Mouse (Mus musculus) ES-Bruce4 (cell line): ENCODE data around the gene Ntrk1. TPM values are rescaled to one million over a fixed set of nuclear protein-coding genes. Genes with fewer than 3 reads are reported as not detected.

Experiments
- H3K27ac ChIP-seq: 2 replicates; pipeline ENCODE4 v1.5.1; 2012; ENCODE audit warnings: low read length, inconsistent platforms; ENCODE audit not compliant: insufficient read depth
- H3K27me3 ChIP-seq: 2 replicates; pipeline ENCODE4 v1.6.1; 2012; ENCODE audit warnings: mild to moderate bottlenecking, low read length, inconsistent platforms; ENCODE audit not compliant: control insufficient read depth, poor library complexity, insufficient read depth, severe bottlenecking
- H3K36me3 ChIP-seq: 2 replicates; pipeline ENCODE4 v1.6.1; 2012; ENCODE audit warnings: inconsistent platforms, mild to moderate bottlenecking, low read length, moderate library complexity; ENCODE audit not compliant: control insufficient read depth, poor library complexity, insufficient read depth, severe bottlenecking
- H3K4me1 ChIP-seq: one replicate; pipeline ENCODE4 v1.8.1; 2011; ENCODE audit warnings: low read length; ENCODE audit not compliant: control insufficient read depth, insufficient read depth
- H3K4me3 ChIP-seq: 2 replicates; pipeline ENCODE4 v1.5.1; 2011; ENCODE audit warnings: low read depth, mild to moderate bottlenecking, low read length
- H3K9ac ChIP-seq: 2 replicates; pipeline ENCODE4 v1.6.1; 2012; ENCODE audit warnings: low read depth, mild to moderate bottlenecking, inconsistent platforms; ENCODE audit not compliant: poor library complexity, severe bottlenecking
- H3K9me3 ChIP-seq: replicated peaks from 2 replicates; pipeline ENCODE4 v1.6.1; 2012; ENCODE audit warnings: mild to moderate bottlenecking, low read length, inconsistent platforms; ENCODE audit not compliant: control insufficient read depth, poor library complexity, insufficient read depth, severe bottlenecking
- CTCF ChIP-seq: IDR thresholded peaks from one replicate; pipeline ENCODE4 v1.8.1; 2011; ENCODE audit warnings: low read depth, low read length
- EP300 ChIP-seq: IDR thresholded peaks from 2 replicates; pipeline ENCODE4 v1.6.1; 2011; ENCODE audit warnings: low read depth, low read length; ENCODE audit not compliant: insufficient read depth
- POLR2A ChIP-seq: IDR thresholded peaks from one replicate; pipeline ENCODE4 v1.8.1; 2011; ENCODE audit warnings: low read length; ENCODE audit not compliant: insufficient read depth
- polyA plus RNA-seq: library from polyadenylated mRNA; stranded (reverse); fragments of >200 nt; gene quantifications from 2 replicates; pipeline ENCODE4 v1.2.4, GENCODE M21; 2011; ENCODE audit warnings: low read depth; ENCODE audit not compliant: missing spikeins, insufficient read depth, insufficient read length

The Ntrk1 gene
- polyA plus RNA-seq, 1 experiment, result 0.46 TPM

DNA sequence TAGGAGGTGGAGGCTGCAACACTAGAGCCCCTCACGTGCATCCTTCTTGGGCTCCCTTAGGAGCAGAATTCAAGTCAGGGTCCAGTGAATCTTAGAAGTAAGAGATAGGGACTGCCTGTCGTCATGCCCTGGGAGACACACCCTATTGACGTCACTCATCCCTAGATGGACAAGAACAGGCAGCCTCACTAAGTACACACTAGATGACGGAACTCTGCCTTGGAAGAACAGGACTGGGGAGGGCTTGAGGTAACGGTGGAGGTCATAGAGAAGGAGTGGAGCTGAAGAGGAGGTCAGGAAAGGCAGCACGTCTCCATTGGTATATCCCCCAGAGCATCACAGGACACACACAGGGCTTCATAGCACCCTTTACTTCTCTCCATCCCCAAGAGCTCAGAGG, 66.3 kb downstream of the Ntrk1 start:
- Histone ChIP-seq H3K9ac (no peak overlapping the region), H3K27ac (no peak overlapping the region), H3K4me1 (no peaks in the 10 kb centered on the region), H3K9me3 (no peaks in the 10 kb centered on the region), H3K27me3 (no peaks in the 10 kb centered on the region), H3K36me3 (peaks cover 11% of the 10 kb centered on the region), H3K4me3 (no peak overlapping the region)
- TF ChIP-seq CTCF (no peak), POLR2A (no peak), EP300 (no peak)

Other genes starting within 250 kb of the Ntrk1 start
- gene Arhgef11, start 177.6 kb downstream of the Ntrk1 start, polyA plus RNA-seq, result 14.6 and 16.7 TPM in 2 replicates
- gene Lrrc71, start 46.5 kb downstream of the Ntrk1 start, polyA plus RNA-seq, result not detected in 2 replicates
- gene Insrr, start 1.8 kb upstream of the Ntrk1 start, polyA plus RNA-seq, result 0.35 TPM in 1 of 2 replicates, not detected in the other
- gene Pear1, start 29.1 kb upstream of the Ntrk1 start, polyA plus RNA-seq, result 1.9 and 2.3 TPM in 2 replicates
- gene Sh2d2a, start 51.6 kb upstream of the Ntrk1 start, polyA plus RNA-seq, result 0.18 TPM in 1 of 2 replicates, not detected in the other
- gene Prcc, start 90.4 kb upstream of the Ntrk1 start, polyA plus RNA-seq, result 66.9 and 74.2 TPM in 2 replicates
- gene Hdgf, start 111.2 kb upstream of the Ntrk1 start, polyA plus RNA-seq, result 508 and 526 TPM in 2 replicates
- gene Mrpl24, start 124.3 kb upstream of the Ntrk1 start, polyA plus RNA-seq, result 207 and 219 TPM in 2 replicates
- 64.3 and 68.4 TPM in 2 replicates for gene Isg20l2, start 135.2 kb upstream of the Ntrk1 start, polyA plus RNA-seq
- gene Rrnad1, start 135.6 kb upstream of the Ntrk1 start, polyA plus RNA-seq, result 14.9 and 18.8 TPM in 2 replicates
- 11.9 and 12.0 TPM in 2 replicates for gene Crabp2, start 153.5 kb upstream of the Ntrk1 start, polyA plus RNA-seq
- 34.5 and 36.0 TPM in 2 replicates for gene Nes, start 175.9 kb upstream of the Ntrk1 start, polyA plus RNA-seq
- 1.1 TPM in 2 replicates for gene Bcan, start 205.1 kb upstream of the Ntrk1 start, polyA plus RNA-seq
- gene Hapln2, start 232.4 kb upstream of the Ntrk1 start, polyA plus RNA-seq, result not detected in 2 replicates
- gene Gpatch4, start 247.9 kb upstream of the Ntrk1 start, polyA plus RNA-seq, result 27.7 and 27.8 TPM in 2 replicates